Mouse (Mus musculus): ENCODE results near the gene Fsd1.

The Fsd1 gene

GRCm38 (mm10) chr17:55986030-55986961 lies at the start of gene Fsd1:
Fsd1 (plus strand) TSS chr17:55986509.
- no peak for DNase-seq

- DNase-seq = peak; percentile 86
Measured at GRCm38 (mm10) chr17:55944387-55944865, 41.9 kb upstream of the Fsd1 start.

GRCm38 (mm10) chr17:55944866-55945682 lies 41.2 kb upstream of the Fsd1 start:
- peak; percentile 100 for DNase-seq

DNA sequence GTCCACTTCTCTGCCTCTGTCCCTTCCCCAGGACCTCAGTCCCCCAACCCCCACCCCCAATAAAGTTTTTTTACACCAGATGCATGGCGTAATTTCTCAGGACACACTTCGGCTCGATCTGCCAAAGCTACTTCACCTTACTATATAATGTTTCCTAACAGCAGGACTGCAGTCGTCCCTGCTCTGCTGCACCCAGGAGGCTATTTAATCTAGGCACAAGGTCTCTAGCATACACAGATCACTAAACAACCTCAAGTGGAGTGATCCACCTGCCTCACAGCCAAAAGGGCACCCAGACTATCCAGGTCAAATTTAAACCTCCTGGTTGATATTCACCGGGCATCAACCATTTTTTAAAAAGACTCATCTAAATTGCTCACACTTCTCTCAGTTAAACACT lies 40.6 kb upstream of the Fsd1 start:
- peak; percentile 90 for DNase-seq

DNA sequence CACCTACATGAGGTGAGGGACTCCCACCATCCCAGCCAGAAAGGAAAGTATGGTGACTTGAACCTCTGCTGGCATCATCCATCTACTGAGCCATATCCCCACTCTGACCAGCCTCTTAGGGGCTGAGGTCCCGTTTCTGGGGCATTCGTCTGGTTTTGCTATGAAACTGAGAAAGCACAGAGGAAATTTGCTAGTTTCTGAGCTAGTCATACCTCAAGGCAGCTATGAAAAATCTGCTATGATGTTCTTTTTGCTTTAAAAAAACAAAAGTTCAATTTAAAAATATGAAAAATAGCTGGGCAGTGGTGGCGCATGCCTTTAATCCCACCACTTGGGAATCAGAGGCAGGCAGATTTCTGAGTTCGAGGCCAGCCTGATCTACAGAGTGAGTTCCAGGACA lies 37.7 kb upstream of the Fsd1 start:
- no peak for DNase-seq

- DNase-seq = no peak
Measured at GRCm38 (mm10) chr17:55949400-55949799, 36.9 kb upstream of the Fsd1 start, which contains the start of gene Zfp119b. Zfp119b (minus strand) TSS chr17:55949500.

GRCm38 (mm10) chr17:55950601-55951000 lies 35.7 kb upstream of the Fsd1 start:
- peak; percentile 90 for DNase-seq

- DNase-seq = no peak
Measured at GRCm38 (mm10) chr17:55952041-55952440, 34.3 kb upstream of the Fsd1 start.

- peak; percentile 96 for DNase-seq
Measured at GRCm38 (mm10) chr17:55952447-55953027, 33.8 kb upstream of the Fsd1 start, which contains the start of gene Ebi3. Ebi3 (plus strand) TSS chr17:55952640.

DNA sequence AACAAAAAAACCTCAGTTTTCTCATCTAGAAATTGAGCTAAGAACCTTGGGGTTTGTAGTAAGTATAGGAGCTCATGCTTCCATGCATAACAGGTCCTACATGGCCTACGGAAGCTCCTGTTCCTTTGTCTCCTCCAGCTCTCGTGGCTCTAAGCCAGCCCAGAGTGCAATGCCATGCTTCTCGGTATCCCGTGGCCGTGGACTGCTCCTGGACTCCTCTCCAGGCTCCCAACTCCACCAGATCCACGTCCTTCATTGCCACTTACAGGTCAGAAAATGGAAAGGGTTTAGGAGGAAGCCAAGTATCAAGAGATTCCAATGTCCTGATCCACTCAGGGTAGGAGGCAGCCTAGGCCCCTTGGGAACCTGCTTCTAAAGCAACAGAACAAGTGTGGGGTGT lies 32.6 kb upstream of the Fsd1 start:
- peak; percentile 82 for DNase-seq

DNA sequence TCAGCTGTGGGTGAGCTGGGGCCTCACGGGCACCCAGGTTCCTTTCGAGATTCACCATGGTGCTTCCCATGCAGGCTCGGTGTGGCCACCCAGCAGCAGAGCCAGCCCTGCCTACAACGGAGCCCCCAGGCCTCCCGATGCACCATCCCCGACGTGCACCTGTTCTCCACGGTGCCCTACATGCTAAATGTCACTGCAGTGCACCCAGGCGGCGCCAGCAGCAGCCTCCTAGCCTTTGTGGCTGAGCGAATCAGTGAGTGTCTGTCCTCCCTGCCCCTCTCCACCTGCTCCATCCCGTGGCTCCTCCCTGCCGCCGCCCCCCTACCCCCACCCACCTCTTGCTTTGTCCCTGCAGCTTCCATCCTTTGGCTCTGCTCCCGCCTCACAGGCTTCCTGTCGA lies 32.1 kb upstream of the Fsd1 start:
- DNase-seq = peak; percentile 87

DNA sequence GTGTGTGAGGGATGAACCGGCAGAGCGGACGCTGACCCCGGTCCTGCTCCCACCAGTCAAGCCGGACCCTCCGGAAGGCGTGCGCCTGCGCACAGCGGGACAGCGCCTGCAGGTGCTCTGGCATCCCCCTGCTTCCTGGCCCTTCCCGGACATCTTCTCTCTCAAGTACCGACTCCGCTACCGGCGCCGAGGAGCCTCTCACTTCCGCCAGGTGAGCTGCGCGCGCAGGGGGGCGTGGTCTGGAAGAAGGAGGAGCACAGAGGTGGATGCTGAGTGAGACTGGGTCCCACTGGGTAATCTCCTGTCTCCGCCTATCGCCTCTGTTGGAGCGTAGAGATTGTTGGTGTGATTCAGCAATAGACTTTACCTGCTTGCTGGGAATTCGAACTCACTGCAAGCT lies 30.2 kb upstream of the Fsd1 start:
- peak; percentile 94 for DNase-seq

DNA sequence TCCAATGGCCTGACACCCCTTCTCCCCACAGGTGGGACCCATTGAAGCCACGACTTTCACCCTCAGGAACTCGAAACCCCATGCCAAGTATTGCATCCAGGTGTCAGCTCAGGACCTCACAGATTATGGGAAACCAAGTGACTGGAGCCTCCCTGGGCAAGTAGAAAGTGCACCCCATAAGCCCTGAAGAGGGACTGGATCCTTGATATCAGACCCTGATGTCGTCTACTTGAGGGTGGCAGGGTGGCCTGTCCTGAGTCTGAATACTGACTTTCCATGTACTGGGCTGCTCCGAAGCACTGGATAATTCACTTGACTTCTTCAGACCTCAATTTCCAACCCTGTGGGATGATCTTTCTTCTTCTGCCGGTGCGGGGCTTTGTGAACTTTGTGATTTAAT lies 29.7 kb upstream of the Fsd1 start:
- peak; percentile 88 for DNase-seq

GRCm38 (mm10) chr17:55957168-55957567 lies 29.1 kb upstream of the Fsd1 start:
- DNase-seq = peak; percentile 95

DNA sequence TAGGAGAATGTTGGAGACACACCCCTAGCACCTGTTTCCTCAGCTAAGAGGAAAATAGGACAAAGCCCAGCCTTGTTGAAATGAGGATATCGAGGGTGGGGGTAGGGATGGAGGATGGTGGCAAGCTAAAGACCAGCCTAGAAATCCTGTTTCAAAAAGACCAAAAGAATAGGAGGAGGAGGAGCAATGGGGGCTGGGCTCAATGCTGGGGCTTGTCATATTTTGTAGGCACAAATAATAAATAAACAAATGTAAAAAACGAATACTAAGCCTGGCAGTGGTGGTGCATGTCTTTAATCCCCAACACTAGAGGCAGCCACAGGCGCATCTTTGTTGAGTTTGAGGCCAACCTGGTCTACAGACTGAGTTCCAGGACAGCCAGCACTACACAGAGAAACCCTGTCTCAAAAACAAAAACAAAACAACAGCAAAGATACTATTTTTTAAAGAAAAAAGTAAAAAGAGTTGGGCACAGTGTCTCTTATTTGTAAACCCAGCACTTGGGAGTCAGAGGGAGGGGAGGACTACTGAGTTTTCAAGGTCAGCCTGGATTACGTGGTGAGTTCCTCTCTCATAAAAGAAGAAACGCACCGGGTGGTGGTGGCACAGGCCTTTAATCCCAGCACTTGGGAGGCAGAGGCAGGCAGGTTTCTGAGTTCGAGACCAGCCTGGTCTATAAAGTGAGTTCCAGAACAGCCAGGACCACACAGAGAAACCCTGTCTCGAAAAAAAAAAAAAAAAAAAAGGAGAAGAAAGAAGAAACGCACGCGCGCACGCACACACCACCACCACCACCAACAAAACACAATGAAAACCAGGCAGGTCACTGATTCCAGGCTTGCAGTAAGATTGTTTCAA lies 28.4 kb upstream of the Fsd1 start:
- peak; percentile 81 for DNase-seq

GRCm38 (mm10) chr17:55958584-55958886 lies 27.8 kb upstream of the Fsd1 start:
- no peak for DNase-seq

GRCm38 (mm10) chr17:55958918-55959728 lies 27.2 kb upstream of the Fsd1 start, which contains the start of gene Yju2:
Yju2 (plus strand) TSS chr17:55959099.
- DNase-seq = peak; percentile 100

- DNase-seq = peak; percentile 93
Measured at GRCm38 (mm10) chr17:55959946-55960740, 26.2 kb upstream of the Fsd1 start.

GRCm38 (mm10) chr17:55960791-55961190 lies 25.5 kb upstream of the Fsd1 start:
- peak; percentile 87 for DNase-seq

- peak; percentile 91 for DNase-seq
Measured at GRCm38 (mm10) chr17:55961631-55962030, 24.7 kb upstream of the Fsd1 start.
